Mouse (Mus musculus) ovary, adult 18-20 months (tissue): ENCODE results near the gene Ipo7.
"Not testable (repeated sequence)": the region's sequence is repeated elsewhere in the genome, so short reads cannot be mapped to it uniquely, and the experiment has no call there.

Experiments
- DNase-seq: peaks from one replicate; pipeline ENCODE4 v3.0.0; 2022; ENCODE audit warnings: low spot score, mixed read lengths

The Ipo7 gene

DNA sequence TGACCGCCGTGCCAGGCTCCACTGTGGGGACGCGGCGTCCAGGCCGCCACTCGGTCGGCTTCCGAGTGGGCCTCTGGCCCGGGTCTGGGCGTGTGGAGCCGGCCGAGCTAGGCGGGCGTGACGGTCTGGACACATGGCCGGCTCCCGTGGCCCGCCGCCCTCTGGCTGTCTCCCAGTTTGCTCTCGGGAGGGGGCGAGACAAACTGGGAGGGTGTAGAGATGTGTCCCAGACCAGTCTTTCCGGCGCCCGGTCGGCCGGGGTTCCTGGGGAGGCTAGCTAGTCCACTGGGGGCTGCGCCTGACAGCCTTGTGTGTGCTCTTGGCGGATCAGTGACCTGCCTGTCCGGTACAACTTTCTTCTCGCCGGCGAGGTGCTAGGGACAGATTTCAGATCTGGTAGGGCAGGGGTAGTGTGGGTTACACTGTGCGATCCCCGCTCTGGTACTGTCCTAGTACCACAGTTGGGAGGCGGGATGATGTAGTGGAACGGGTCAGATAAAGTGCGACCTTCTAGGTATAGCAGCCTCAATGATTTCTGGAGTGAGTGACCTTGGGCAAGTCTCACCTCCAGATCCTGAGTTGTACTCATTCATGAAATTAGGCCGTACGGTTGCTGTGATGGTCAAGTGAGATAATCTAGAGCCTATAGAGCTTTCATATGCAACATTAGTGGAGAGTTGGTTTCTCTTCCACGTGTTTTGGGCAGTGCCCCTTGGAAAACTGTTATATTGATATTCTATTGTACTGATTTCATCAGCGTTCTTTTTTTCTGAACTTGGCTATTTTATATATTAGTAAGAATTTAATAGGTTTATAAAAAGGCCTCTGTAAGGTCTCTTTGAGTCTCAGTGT lies 783 bp downstream of the Ipo7 start:
- DNase-seq, result peak; percentile 19

- no peak for DNase-seq
Measured at GRCm38 (mm10) chr7:110023553-110023952, 5.5 kb downstream of the Ipo7 start.

- no peak for DNase-seq
Measured at GRCm38 (mm10) chr7:110026594-110026993, 8.5 kb downstream of the Ipo7 start.

DNA sequence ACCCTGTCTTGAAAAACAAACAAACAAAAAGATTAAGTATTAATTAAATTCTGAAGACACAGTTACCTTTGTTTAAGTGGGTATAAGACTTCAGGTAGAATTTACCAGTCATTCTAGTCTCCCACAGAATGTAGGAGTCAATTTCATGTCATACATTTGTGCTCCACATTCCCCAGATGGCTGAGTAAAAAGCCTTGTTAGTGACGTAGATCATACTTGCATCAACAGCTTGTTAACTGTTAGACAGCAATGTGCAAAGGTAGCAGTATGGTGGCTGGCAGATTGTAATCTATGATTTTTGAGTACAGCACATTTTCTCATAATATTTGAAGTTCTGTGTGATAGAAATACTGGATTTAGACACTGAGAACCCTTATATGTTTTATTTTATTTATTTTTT lies 10.8 kb downstream of the Ipo7 start:
- DNase-seq, result no peak

DNA sequence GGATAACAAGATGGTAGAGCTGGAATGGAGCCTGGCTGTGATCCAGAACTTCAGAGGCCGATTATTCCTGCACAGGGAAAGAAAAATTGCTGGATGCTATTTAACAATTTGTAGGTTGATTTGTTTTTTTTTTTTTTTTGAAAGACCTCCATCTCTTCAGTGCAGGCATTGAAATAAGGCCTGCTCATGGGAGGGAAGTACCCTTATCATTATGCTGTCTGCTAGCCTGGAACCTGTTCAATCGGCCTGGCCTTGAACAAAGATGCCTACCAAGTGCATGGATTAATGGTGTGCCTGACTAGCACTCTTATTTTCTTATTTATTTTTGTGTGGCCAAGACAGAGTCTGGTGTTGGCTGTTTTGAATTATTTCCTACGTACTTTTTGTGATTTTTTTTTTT lies 12.3 kb downstream of the Ipo7 start:
- DNase-seq, result no peak

DNA sequence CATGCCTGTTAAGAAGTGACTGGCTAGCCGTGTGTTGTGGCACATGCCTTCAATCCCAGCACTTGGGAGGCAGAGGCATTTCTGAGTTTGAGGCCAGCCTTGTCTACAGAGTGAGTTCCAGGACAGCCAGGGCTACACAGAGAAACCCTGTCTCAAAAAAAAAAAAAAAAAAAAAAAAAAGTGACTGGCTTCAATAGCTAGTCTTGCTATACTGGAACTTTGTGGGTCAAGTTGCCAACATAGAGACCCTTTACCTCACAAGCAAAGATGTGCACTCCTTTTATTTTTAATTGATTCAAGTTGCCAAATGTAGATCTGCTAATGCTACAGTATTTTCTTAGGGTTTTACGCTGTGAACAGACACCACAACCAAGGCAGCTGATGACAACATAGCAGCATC lies 39.6 kb downstream of the Ipo7 start:
- not testable (repeated sequence) for DNase-seq

GRCm38 (mm10) chr7:110059092-110059785 lies 41.2 kb downstream of the Ipo7 start:
- no peak for DNase-seq

- DNase-seq, result no peak
Measured at GRCm38 (mm10) chr7:110060106-110060668, 42.1 kb downstream of the Ipo7 start.

DNA sequence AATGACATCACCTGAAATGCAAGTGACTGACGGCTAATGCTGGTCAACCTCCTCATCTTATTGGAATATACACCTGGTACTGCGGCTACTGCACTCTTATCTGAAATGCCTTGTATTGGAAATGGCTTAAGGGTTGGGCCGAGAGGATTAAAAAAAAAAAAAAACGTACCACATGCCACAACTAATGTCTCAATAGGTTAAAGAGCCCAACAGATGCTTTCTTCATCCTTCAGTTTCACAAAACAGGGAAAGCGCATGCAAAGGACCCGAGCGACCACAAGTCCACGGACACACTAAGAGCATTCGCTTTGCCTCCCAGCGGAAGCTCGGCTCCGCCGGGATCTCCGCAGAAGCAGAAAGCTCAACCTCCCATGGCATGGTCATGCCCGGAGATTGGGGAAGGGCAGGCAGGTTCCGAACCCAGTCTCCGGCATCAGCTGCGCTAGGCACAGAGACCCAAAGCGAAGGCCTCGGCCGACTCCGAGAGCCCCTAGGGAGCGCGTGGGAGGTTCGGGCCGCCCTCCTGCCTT lies 42.7 kb downstream of the Ipo7 start:
- no peak for DNase-seq

- DNase-seq, result peak; percentile 100
Measured at GRCm38 (mm10) chr7:110061199-110061751, 43.2 kb downstream of the Ipo7 start, which contains the start of gene Zfp143. Gene Zfp143 (plus strand): TSS chr7:110061217.

GRCm38 (mm10) chr7:110061752-110062273 lies 43.7 kb downstream of the Ipo7 start:
- peak; percentile 92 for DNase-seq

DNA sequence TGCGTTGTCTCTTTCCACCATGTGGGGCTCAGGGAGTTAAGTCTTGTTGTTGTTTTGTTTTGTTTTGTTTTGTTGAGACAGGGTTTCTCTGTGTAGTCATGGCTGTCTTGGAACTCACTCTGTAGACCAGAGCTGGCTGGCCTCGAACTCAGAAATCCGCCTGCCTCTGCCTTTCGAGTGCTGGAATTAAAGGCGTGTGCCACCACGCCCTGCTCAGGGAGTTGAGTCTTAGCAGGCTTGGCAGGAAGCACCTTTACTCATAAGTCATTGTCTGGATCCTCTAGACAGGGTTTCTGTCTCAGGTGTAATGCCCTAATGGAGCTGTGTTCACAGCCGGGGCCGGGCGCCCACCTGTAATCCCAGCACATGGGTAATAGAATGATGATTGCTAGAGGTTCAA lies 45.7 kb downstream of the Ipo7 start:
- DNase-seq, result no peak

DNA sequence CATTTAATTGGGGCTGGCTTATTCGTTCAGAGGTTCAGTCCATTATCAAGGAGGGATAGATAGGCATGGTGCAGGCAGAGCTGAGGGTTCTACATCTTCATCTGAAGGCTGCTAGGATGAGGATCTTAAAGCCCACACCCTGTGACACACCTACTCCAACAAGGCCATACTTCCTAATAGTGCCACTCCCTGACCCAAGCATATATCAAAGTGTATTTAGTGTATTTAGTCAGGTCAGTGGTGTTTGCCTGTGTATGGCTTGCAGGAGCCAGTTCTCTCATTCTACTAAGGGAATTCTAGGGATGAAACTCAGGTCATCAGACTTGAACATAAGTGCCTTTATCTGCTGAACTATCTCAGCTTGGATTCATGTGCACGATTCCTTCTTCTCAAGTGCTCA lies 51.0 kb downstream of the Ipo7 start:
- no peak for DNase-seq

GRCm38 (mm10) chr7:110078168-110078567 lies 60.1 kb downstream of the Ipo7 start:
- DNase-seq, result no peak

DNA sequence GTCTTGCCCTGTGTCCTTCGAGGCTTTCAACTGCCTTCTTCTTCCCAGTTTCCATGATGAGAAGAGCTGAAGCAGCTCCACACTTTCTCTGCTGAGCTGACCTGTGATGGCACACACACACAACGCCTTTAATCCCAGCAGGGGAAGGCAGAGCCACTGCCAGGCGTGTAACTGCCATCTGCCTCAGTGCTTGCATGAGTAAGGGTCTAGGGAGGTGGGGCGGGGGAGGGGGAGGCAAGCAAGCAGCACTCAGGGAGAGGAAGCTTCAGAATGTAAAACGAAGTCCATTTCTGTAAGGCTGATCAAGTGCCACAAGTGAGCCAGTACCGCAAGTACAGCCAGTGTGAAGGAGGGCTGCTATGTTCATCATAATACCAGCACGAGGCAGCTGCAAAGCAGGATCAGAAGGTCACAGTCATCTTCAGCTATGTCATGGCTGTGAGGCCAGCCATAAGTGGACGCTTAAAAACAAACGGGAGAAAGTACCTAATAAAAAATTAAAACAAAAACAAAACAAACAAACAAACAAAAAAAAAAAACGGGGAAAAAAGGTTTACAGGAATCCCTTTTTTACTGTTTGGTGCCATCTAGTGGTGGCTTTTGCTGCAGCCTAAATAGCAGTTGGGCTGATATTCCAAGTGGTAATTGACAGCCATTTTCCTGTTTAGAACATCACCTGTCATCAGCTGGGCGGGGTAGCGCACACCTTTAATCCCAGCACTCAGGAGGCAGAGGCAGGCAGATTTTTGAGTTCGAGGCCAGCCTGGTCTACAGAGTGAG lies 65.5 kb downstream of the Ipo7 start:
- no peak for DNase-seq

GRCm38 (mm10) chr7:110085217-110085616 lies 67.1 kb downstream of the Ipo7 start:
- no peak for DNase-seq

DNA sequence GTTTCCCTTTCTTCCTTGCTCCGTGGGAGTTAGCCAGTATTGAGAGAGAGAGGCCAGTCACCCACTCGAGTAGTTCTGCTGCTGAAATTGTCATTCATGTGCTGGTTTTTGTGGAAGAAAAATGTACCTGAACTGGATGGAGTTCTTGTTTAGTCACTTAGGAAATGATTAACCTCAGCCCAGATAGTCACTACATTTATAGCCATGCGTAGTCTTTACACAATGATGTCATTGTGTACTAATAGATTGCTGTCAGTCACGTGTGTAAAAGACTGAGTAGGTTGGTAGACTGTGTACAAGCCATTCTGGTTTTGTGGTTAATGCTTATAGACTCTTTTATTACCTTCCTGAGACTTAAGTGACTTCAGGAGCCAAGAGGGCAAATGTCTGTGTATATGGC lies 69.8 kb downstream of the Ipo7 start:
- DNase-seq, result no peak

DNA sequence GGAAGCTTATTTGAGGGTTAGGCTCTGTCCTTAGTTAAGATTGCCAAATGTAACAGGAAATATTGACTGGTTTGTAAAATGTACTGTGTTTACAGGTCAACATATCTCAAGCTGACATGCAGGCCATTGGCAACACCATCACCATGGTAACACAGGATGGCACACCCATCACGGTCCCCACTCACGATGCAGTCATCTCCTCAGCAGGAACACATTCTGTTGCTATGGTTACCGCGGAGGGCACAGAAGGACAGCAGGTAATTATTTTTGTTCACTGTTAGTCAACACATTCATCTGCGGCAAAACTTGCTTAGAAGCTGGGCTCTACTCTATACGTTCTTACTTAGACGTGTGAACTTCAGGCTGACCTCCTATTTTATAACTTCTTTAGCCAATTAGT lies 73.6 kb downstream of the Ipo7 start:
- DNase-seq, result no peak

DNA sequence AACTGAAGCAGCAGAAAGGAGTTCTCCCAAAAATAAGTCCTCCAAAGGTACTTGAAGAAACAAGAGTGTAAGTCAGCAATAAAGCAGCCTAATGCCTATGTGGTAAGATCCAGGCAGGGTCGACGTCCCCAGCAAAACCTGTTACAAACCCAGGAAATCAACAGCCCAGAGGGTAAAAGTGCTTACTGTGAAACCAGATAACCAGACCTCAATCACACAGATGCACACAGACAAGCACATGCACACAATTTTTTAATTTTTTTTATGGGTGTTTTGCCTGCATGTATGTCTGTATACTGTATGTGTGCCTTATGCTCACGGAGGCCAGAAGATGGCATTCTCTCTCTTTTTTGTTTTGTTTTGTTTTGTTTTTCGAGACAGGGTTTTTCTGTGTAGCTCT lies 78.3 kb downstream of the Ipo7 start:
- no peak for DNase-seq

DNA sequence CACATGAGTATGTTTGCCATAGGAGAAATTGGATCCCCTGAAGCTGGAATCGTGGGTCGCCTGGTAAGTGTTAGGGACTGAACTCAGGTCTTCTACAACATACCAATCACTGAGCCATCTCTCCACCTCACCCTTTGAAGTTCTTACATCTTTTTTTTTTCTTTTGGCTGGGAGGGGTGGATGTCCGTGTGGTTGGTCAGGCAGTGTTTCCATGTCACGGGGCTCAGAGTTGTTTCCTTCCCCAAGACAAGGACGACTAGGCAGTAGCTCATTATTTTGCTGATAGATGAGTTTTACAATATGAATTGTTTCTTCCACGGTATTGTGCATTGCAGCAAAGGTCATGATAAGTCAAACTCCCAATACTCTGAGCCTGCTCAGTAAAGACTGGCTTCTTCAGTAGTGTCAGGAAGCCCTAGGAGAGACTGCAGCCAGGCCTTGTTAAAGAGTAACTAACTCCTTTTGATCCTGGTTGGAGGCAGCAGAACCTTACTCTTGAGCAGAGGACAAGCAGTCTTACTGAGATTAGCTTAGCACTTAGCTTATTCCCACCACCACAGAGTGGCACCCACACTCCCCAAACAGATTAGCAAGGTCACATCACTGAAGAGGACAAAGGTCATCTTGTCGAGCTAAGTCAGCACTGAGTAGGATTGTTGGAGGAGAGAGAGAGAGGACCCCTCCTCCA lies 79.2 kb downstream of the Ipo7 start:
- no peak for DNase-seq

GRCm38 (mm10) chr7:110100854-110101253 lies 82.8 kb downstream of the Ipo7 start:
- DNase-seq, result no peak
